Mouse (Mus musculus) liver, embryonic 14.5 days (tissue): ENCODE data around the gene Eng.

ENCODE experiments used
- CTCF ChIP-seq: IDR thresholded peaks from 2 replicates; pipeline ENCODE4 v1.5.1; 2016; ENCODE audit warnings: antibody characterized with exemption, low read depth, control low read depth
- EP300 ChIP-seq: IDR thresholded peaks from 2 replicates; pipeline ENCODE4 v1.6.1; 2016; ENCODE audit warnings: antibody characterized with exemption, low read depth

DNA sequence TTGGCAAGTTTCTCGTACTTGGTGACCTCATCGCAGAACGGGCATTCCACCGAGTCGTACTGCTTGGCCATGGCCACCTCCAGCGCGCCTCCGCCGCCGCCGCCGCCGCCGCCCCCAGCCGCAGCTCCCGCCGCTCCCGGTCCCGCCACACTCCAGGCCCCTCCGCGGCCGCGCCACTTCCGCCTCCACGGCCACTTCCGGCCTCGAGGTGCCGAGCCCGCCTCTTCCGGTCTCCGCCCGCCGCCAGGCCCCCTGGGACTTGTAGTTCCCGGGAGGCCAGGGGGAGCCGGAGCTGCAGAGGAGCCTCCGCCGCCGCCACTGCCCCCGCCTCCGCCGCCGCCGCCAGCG lies 66.2 kb downstream of the Eng start:
- TF ChIP-seq EP300 (no peak), CTCF (no peak)
